In genomic region chr4:138925561-138925960, GRCm38 (mm10) we compare ENCODE assay signal across 23 mouse cellular contexts. TPM values are rescaled to one million over a fixed set of nuclear protein-coding genes. Genes with fewer than 3 reads are reported as not detected.
"Had no signal": no experiment of that assay in that cellular context is flagged by ENCODE, and none has a peak within 500 bp of the region (broad histone marks: within the 10 kb centered on the region; RNA-seq: fewer than 3 reads in every experiment).

No protein-coding gene starts in this region.

- H3K4me3 ChIP-seq: midbrain, embryonic 13.5 days; neural tube, embryonic 12.5 days; stomach, embryonic 15.5 days had no signal

- DNase-seq: lung, adult 18-20 months; lung, postnatal 10 days; lung, postnatal 4 days; right cerebral cortex, postnatal 14 days; thymus, adult 2 months; thymus, postnatal 25 days; thymus, postnatal 4 days had no signal

- H3K9me3 ChIP-seq: midbrain, embryonic 13.5 days; neural tube, embryonic 12.5 days; stomach, embryonic 15.5 days had no signal

- H3K27ac ChIP-seq: liver, embryonic 14.5 days; midbrain, embryonic 13.5 days; neural tube, embryonic 12.5 days; stomach, embryonic 15.5 days; stomach, postnatal 0 days had no signal

- ATAC-seq: midbrain, embryonic 13.5 days had no signal

- H3K27me3 ChIP-seq: midbrain, embryonic 13.5 days; neural tube, embryonic 12.5 days; stomach, embryonic 15.5 days had no signal

- H3K9ac ChIP-seq: liver, embryonic 14.5 days; midbrain, embryonic 13.5 days; neural tube, embryonic 12.5 days; stomach, embryonic 15.5 days had no signal

- H3K36me3 ChIP-seq: midbrain, embryonic 13.5 days; neural tube, embryonic 12.5 days; stomach, embryonic 15.5 days had no signal

- H3K4me2 ChIP-seq: midbrain, embryonic 11.5 days; midbrain, embryonic 13.5 days; neural tube, embryonic 12.5 days; stomach, embryonic 15.5 days had no signal

RNA-seq across cellular contexts. Expression of gene Rnf186, which starts 41.4 kb away (rescaled TPM):
- total RNA-seq: megakaryocyte, adult 5-6 weeks; midbrain, postnatal 0 days; monocyte, adult 5-6 weeks; neutrophil, adult 5-6 weeks had no signal
- polyA plus RNA-seq: midbrain, embryonic 11.5 days; midbrain, postnatal 0 days; neural tube, embryonic 12.5 days; neural tube, embryonic 14.5 days; testis, adult 2 months had no signal

RNA-seq across cellular contexts. Expression of gene Pla2g2e, which starts 47.8 kb away (rescaled TPM):
- total RNA-seq: megakaryocyte, adult 5-6 weeks; midbrain, postnatal 0 days; monocyte, adult 5-6 weeks; neutrophil, adult 5-6 weeks had no signal
- polyA plus RNA-seq: liver, embryonic 14.5 days; liver, embryonic 16.5 days; lung, embryonic 16.5 days; midbrain, embryonic 11.5 days; midbrain, embryonic 13.5 days; midbrain, postnatal 0 days; neural tube, embryonic 12.5 days; neural tube, embryonic 14.5 days; stomach, embryonic 15.5 days; stomach, postnatal 0 days; testis, adult 2 months had no signal

RNA-seq across cellular contexts. Expression of gene Gm13030, which starts 51.8 kb away (rescaled TPM):
- total RNA-seq: megakaryocyte, adult 5-6 weeks; midbrain, postnatal 0 days; monocyte, adult 5-6 weeks; neutrophil, adult 5-6 weeks had no signal
- polyA plus RNA-seq: liver, embryonic 14.5 days; liver, embryonic 16.5 days; lung, embryonic 16.5 days; midbrain, embryonic 11.5 days; midbrain, embryonic 13.5 days; midbrain, postnatal 0 days; neural tube, embryonic 12.5 days; neural tube, embryonic 14.5 days; spleen, adult 2 months; stomach, embryonic 15.5 days; stomach, postnatal 0 days; testis, adult 2 months; thymus, adult 2 months; urinary bladder, adult 2 months had no signal
